Mouse (Mus musculus): ENCODE measurements around the gene Asns.

Gene Asns

DNA sequence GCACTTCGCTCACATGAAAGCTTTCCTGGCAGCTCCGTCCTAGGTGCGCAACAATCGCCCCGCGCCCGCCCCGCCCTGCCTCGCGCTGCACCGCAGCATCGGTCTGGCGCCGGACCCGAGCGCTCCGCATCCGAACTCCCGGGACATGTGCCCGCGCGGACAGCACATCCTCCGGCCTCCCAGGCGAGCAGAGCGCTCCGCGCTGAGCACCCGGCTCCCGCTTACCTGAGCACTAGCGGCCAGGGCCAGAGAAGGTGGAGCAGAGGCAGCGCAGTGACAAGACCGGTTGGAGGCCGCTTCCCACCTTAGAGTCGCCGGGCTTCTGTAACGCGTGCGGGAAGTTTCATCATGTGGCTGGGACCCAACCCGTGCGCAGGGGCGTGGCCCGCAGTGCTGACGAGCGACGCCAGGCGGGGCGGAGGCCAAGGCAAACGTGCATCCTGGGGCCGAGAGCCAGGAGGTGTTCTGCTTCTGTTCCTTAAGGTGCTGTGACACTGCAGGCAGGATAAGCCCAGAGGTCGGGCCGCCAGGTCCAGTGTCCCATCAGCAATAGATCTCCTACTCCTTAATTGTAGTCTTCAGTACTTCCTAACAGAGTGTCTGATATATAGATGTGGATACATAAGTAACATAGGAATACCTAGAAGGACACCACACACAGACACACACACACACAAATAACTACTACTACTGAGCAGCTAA is at the start of gene Asns:
Gene Asns (minus strand): TSS at position 371 of the 702 bp plus-strand sequence.
- DNase-seq (ENCODE audit: low spot score in 2 of 2) = peak; percentile 56

DNA sequence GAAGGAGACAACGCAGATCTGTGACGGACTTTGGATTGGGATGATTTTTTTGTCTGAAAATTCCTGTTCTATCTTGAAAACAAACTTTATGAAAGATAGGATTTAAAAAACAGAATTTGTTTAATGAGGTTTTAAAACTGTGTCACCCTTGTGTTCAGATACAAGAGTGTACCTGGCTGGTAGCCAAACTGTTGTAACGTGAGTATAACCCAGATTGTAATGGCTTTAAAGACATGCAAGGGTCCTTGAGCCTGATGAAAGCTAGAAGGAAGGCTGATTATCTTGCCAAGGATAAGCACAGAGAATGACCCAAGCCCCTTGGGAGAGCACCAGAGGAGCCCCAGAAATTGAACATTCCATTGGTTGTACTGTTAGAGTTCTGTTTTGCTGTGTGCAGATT is 48.7 kb upstream of the Asns start:
- DNase-seq (ENCODE audit: low spot score in 2 of 2) = no peak

DNA sequence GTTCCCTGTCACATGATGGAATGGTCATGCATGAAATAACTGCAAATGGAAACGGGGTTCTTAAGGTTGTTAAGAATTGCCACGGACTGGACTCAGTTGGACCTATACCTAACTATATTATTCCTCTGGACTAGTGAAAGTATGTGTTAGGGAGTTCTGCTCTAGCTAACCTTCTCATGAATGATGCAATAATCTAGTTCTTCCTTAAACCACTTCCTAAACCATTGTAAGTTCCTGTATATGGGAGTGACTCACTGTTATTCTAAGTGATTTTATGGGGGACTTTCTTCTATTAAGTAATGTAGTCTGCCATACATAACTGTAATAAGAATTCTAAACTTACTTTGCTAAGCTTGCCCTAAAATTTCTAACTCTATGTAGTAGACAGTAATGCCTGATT is 44.8 kb upstream of the Asns start:
- no peak for DNase-seq (ENCODE audit: low spot score in 2 of 2)

- peak; percentile 35 to 82 for DNase-seq (ENCODE audit: low spot score in 2 of 2)
Observed at GRCm38 (mm10) chr6:7732754-7733708, 40.0 kb upstream of the Asns start.

DNA sequence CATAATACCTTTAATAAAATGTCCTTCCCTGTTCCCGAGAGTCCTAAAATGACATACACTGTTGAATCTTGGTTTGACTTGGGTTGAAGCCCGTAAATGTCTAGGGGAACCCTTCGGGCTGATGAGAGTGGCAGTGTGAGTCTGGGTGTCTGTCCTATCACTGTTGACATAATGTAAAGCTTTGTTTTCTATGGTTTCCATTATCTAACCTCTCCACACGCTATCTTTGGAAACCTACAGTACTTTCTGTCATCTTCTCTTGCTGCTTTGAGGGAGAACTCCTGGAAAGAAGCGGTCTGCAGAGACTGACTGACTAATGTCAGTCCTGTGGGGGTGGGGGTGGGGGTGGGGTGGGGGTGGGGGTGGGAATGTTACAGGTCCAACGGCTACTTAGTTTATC is 39.0 kb upstream of the Asns start:
- no peak for DNase-seq (ENCODE audit: low spot score in 2 of 2)

DNA sequence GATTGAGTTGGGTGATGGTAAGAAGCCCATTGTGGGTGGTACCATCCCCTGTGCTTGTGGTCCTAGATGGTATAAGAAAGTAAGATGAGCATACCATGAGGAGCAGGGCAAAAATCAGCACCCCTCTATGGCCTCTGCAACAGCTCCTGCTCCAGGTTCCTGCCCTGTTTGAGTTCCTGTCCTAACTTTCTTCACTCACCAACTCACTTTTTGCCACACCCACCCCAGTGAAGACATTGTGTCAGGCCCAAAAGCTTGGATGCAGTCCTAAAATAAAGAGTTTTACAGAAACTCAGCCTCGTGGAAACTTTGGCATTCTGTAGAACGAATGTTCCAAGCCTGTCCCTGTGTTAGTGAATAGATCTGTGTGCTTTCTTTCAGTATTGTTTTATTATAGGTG is 36.1 kb upstream of the Asns start:
- DNase-seq (ENCODE audit: low spot score in 2 of 2) = no peak

DNA sequence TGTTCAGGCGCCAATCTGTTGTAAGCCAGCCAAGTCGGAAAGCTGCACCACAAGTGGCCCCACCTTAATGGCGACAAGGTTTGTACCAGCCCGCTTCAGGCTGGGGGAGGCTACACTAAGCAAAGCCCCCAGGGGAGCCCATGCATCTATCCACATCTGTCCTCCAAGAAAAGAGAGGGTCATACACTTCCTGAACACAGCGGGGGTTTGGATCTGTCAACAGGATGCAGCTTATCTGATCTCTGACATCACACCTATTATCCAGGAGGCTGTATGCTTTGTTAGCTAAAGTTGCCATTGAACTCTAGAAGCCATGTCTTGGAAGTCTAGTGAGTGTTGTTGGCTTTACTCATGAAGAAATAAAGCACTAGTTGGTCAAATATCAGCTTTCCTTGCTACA is 35.2 kb upstream of the Asns start:
- DNase-seq (ENCODE audit: low spot score in 2 of 2) = no peak

- no peak for DNase-seq (ENCODE audit: low spot score in 2 of 2)
Observed at GRCm38 (mm10) chr6:7716236-7716635, 23.2 kb upstream of the Asns start.

GRCm38 (mm10) chr6:7714230-7714629 is 21.2 kb upstream of the Asns start:
- DNase-seq (ENCODE audit: low spot score in 2 of 2) = no peak

- no peak for DNase-seq (ENCODE audit: low spot score in 2 of 2)
Observed at GRCm38 (mm10) chr6:7711837-7712330, 18.8 kb upstream of the Asns start.

DNA sequence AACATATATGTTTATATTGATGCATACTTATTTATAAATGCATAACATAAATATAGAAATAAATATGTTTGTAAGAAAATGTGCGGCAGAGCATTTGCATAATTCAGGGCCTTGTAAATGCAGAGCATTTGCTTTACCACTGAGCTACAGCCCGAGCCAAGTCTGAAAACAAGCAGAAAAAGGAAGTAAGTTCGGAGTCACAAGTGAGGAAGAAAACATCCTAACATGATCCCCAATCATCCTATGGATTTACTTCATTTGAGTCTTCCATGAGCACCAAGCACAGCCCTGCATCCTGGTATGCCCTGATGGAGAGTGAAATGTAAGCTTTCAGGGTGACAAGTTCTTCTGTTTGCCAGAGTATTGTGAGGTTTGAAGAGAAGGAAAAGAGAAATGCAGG is 15.2 kb upstream of the Asns start:
- no peak for DNase-seq (ENCODE audit: low spot score in 2 of 2)

DNA sequence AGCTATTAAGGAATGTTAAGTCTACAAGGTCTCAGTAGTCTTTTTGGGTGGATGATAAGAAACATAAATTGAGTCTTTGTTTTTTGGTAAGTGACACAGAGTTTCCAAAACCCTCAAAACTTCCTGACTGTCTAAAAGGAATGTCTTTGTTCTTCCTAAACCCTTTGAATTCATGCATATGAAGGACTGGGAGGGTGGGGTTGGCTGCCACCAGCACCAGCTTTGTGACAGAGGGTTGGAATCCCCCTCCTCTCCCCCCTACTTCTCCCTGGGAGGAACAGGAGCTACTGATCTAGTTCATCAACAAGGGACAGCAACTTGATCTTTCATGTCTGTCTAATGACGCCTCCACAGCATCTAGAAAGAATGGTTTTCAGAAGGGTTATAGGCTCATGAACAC is 13.7 kb upstream of the Asns start:
- no peak for DNase-seq (ENCODE audit: low spot score in 2 of 2)

GRCm38 (mm10) chr6:7697999-7698699 is 5.1 kb upstream of the Asns start:
- no peak for DNase-seq (ENCODE audit: low spot score in 2 of 2)

DNA sequence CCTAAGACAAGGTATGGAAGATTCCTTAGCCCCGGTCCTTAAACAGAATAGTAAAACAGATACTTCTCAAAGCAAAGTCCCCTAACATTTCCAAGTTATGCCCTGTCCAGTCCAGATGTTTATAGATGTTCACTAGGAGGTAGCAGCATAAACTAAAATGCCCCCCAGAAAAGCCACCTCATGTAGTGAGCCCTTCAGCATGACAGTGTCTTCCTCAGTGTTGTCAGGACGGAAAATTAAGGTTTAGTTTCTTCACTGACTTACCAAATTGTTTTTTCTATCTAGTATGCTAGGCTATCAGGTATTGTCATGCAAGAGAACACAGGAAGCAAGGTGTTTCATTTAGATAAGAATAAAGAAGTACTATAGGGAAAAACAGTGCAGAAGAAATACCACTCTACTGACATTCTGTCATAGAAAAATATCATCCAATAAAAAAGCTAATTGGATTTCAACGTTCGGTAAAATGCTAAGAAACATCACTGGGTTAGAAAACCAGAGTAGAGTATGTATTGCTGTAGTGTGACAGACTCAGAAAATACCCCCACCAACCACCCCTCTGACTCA is 4.1 kb upstream of the Asns start:
- no peak for DNase-seq (ENCODE audit: low spot score in 2 of 2)

DNA sequence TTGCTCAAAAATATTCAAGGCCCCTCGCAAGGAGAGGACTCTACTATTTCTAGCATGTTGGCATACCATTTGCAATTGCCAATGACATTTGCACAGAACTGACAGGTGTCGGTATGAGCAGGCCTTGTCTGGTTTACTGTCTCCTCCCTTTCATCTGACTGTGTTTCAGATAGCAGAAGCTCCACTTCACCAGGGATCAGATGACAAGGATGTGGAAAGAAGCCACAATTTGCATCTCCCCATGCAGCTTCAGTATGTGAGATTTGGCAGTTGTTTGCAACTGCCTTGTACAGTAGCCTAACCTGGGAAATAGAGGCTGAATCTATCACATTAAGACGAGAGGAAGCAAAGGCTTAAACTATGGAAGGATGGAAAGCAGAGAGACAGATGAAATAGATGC is 3.6 kb upstream of the Asns start:
- DNase-seq (ENCODE audit: low spot score in 2 of 2) = no peak

DNA sequence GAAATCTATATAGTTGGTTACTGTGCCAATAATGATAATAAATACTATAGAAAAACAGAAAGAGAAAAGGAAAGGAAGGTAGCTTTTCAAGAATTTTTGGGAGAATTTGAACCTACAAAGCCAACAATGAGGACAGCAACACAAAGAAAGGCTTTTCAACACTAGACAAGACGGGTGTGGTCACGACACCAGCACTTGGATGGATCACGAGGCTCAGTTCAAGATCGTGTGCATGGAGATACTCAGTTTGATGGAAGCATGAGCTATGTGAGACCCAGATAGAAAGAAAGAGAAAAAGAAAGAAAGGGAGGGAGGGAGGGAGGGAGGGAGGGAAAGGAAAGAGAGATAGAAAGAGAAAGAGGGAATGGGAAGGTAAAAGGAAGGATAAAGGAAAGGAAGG is 2.8 kb upstream of the Asns start:
- DNase-seq (ENCODE audit: low spot score in 2 of 2) = no peak

DNA sequence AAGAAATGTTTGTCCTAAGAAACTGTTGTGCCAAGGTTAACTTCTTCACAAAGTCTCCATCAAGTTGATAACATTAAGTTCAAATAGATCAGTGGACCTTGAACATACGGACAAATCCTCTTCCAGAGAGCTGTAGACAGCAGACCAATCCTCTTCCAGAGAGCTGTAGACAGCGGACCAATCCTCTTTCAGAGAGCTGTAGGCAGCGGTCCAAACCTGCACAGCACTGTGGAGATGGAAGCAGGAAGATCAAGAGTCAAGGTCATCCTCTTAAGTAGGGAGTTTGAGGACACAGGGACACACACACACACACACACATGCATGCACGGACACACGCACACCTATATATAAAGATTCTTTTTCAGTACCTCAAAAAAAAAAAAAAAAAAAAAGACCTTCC is 612 bp upstream of the Asns start:
- no peak for DNase-seq (ENCODE audit: low spot score in 2 of 2)

DNA sequence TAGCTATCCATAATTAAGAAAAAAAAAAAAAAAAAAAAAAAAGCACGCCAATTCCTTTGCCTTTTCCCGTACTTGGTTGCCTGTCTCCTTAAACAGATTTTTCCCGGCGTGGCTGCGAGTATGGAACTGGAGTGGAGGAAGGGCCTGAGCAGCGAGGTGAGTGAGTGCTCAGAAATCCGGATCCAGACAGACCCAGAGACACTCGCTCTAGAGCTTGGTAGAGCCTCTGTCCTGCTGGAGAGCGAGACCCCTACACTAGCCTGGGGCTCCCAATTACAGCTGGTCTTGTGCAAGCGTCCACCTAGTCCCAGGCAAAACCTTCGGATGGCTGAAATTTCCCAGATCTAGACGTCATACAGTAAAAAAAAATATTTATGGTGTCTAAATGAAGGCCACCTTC is 603 bp downstream of the Asns start:
- DNase-seq (ENCODE audit: low spot score in 2 of 2) = no peak

GRCm38 (mm10) chr6:7692037-7692436 is 1.0 kb downstream of the Asns start:
- DNase-seq (ENCODE audit: low spot score in 2 of 2) = no peak

DNA sequence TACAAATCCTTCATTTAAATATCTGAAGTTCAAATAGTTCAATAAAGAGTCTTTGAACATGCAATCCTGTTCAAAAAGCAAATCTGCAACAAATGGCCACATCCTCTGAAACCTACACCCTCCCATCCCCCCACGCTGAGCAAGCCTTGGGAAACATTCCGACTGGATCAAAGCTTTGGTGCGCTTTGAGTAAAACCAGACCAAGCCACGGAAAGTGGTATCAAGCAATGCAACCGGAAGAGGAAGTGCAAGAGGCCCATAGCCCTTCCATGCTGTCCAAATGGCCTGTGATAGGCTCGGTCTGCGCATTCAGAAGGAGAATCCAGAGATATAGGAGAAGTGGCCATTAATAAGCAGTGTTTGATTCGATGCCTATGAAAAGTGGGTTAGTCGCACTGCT is 2.6 kb downstream of the Asns start:
- DNase-seq (ENCODE audit: low spot score in 2 of 2) = no peak

- no peak for DNase-seq (ENCODE audit: low spot score in 2 of 2)
Observed at GRCm38 (mm10) chr6:7689180-7689579, 3.9 kb downstream of the Asns start.

DNA sequence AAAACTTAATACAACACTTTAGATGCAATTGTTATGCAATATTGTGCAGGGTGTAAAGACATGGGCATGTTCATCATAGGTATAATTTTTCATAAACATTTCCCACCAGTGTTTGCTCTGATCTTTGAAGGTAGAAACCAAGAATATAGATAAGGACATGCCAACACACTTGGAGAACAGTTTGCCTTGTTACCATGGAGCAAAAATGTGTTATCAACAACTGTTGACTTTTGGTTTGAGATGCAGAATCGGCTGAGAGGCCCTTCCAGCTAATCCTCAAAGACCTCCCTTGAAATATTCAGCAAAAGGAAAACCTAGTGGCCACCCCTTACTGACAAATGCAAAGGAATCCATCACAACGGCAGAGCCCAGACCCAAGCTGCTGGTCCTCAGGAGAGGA is 7.0 kb downstream of the Asns start:
- no peak for DNase-seq (ENCODE audit: low spot score in 2 of 2)

Measured in heart, adult 9 months (tissue).